Mouse (Mus musculus) urinary bladder, postnatal 10 days (tissue): Measurements from ENCODE around the gene Errfi1.

Source experiments
- DNase-seq: peaks from one replicate; pipeline ENCODE4 v3.0.0; 2022; ENCODE audit warnings: low spot score

The Errfi1 gene

GRCm38 (mm10) chr4:150915181-150915906 is 61.6 kb downstream of the Errfi1 start:
- DNase-seq, result no peak

DNA sequence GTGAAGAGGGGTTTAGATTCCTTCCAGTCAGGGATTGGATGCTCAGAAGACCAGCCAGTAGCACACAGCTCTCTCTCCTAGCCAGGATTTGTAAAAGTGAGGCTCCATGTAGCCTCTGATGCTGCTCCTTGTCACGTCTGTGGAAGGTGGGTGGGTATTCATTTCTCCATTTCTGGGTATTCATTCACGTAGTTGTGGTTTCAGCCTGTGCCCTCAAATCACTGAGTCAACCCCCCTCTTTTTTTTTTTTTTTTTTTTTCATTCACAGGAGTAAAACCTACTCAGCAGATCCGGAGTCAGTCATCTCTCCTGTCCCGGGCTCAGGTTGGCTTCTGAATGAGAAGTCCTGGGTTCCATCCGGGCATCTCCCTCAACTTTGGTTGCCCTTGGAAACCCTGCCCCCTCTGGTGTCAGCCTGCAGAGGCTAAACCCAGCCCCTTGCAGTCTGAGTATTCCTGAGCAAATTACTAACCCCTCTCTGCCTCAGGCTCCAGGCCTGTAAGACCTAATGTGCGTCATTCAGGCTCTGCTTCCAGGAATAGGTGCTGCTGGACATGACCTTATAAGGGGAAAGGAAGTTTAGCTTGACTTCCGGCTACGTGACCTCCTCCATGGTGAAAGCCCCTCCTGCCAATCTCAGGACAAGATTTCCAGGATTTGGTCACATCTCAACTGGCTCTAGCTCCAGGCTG is 63.8 kb downstream of the Errfi1 start:
- DNase-seq, result no peak
